Mouse (Mus musculus): Measurements from ENCODE around the gene Faap24. TPM values are rescaled to one million over a fixed set of nuclear protein-coding genes. Genes with fewer than 3 reads are reported as not detected.

Gene Faap24
- 23.6 and 24.8 TPM in 2 replicates for polyA plus RNA-seq (2014; fragmentation: Nextera tagmentation; extraction: Ambion mirVana)

- Histone ChIP-seq H3K36me3 (ENCODE audit: control insufficient read depth, insufficient read depth, low read length) (peaks cover 12% of the 10 kb centered on the region), H3K9ac (ENCODE audit: low read depth, low read length) (peak within 1 kb of the TSS; percentile 66), H3K4me1 (replicated peaks; ENCODE audit: control insufficient read depth, insufficient read depth, low read length) (peaks cover 9% of the 10 kb centered on the region), H3K27me3 (ENCODE audit: control insufficient read depth, insufficient read depth, low read length) (no peaks in the 10 kb centered on the region), H3K4me3 (ENCODE audit: low read depth, low read length) (peak within 1 kb of the TSS; percentile 74), H3K4me2 (replicated peaks; ENCODE audit: low read depth, low read length) (peak within 1 kb of the TSS; percentile 68), H3K9me3 (ENCODE audit: control insufficient read depth, low read length) (no peaks in the 10 kb centered on the region), H3K27ac (ENCODE audit: low read depth, low read length) (0 out of 2 replicates have a peak within 1 kb of the TSS, but pooled peaks have one; percentile 30)
- ATAC-seq (ENCODE audit: low FRiP score) (peak; percentile 99), DNase-seq (ENCODE audit: low spot score) (peak; percentile 99)
- under 1% methylated on average over 28 of the region's 28 CpGs for WGBS
These were observed at the start of gene Faap24, which contains the start of gene Cep89 for GRCm38 (mm10) chr7:35396542-35397168. Faap24 (minus strand) TSS chr7:35396836. Cep89 (plus strand) TSS chr7:35397035.

GRCm38 (mm10) chr7:35435266-35435665 is 38.6 kb upstream of the Faap24 start:
- no peak overlapping the region for H3K9ac ChIP-seq (ENCODE audit: low read depth, low read length)
- no peaks in the 10 kb centered on the region for H3K4me1 ChIP-seq (replicated peaks; ENCODE audit: control insufficient read depth, insufficient read depth, low read length)
- DNase-seq (ENCODE audit: low spot score) (no peak), ATAC-seq (ENCODE audit: low FRiP score) (no peak)
- no peak overlapping the region for H3K4me2 ChIP-seq (replicated peaks; ENCODE audit: low read depth, low read length)
- H3K27ac ChIP-seq (ENCODE audit: low read depth, low read length), result no peak overlapping the region
- no peaks in the 10 kb centered on the region for H3K9me3 ChIP-seq (ENCODE audit: control insufficient read depth, low read length)
- H3K27me3 ChIP-seq (ENCODE audit: control insufficient read depth, insufficient read depth, low read length), result no peaks in the 10 kb centered on the region
- WGBS, result 76% methylated on average over 9 of the region's 9 CpGs
- H3K4me3 ChIP-seq (ENCODE audit: low read depth, low read length), result no peak overlapping the region
- H3K36me3 ChIP-seq (ENCODE audit: control insufficient read depth, insufficient read depth, low read length), result peaks cover 15% of the 10 kb centered on the region; the same call in 1 of the 2 replicates

- no peak overlapping the region for H3K4me3 ChIP-seq (ENCODE audit: low read depth, low read length)
- H3K9ac ChIP-seq (ENCODE audit: low read depth, low read length), result no peak overlapping the region
- ATAC-seq (ENCODE audit: low FRiP score), result no peak
- peaks cover 17% of the 10 kb centered on the region; the same call in 1 of the 2 replicates for H3K36me3 ChIP-seq (ENCODE audit: control insufficient read depth, insufficient read depth, low read length)
- no peak for DNase-seq (ENCODE audit: low spot score)
- H3K27me3 ChIP-seq (ENCODE audit: control insufficient read depth, insufficient read depth, low read length), result no peaks in the 10 kb centered on the region
- no peaks in the 10 kb centered on the region for H3K4me1 ChIP-seq (replicated peaks; ENCODE audit: control insufficient read depth, insufficient read depth, low read length)
- H3K9me3 ChIP-seq (ENCODE audit: control insufficient read depth, low read length), result no peaks in the 10 kb centered on the region
- WGBS, result 97% methylated on average over 10 of the region's 10 CpGs
- no peak overlapping the region for H3K27ac ChIP-seq (ENCODE audit: low read depth, low read length)
- H3K4me2 ChIP-seq (replicated peaks; ENCODE audit: low read depth, low read length), result no peak overlapping the region
These were observed 31.5 kb upstream of the Faap24 start for GRCm38 (mm10) chr7:35428146-35428545.

GRCm38 (mm10) chr7:35423071-35423470 is 26.4 kb upstream of the Faap24 start:
- Histone ChIP-seq H3K9me3 (ENCODE audit: control insufficient read depth, low read length) (no peaks in the 10 kb centered on the region), H3K27me3 (ENCODE audit: control insufficient read depth, insufficient read depth, low read length) (no peaks in the 10 kb centered on the region), H3K4me2 (replicated peaks; ENCODE audit: low read depth, low read length) (no peak overlapping the region), H3K9ac (ENCODE audit: low read depth, low read length) (no peak overlapping the region), H3K4me3 (ENCODE audit: low read depth, low read length) (no peak overlapping the region), H3K4me1 (replicated peaks; ENCODE audit: control insufficient read depth, insufficient read depth, low read length) (no peaks in the 10 kb centered on the region), H3K36me3 (ENCODE audit: control insufficient read depth, insufficient read depth, low read length) (peaks cover 10% of the 10 kb centered on the region), H3K27ac (ENCODE audit: low read depth, low read length) (no peak overlapping the region)
- ATAC-seq (ENCODE audit: low FRiP score) (no peak), DNase-seq (ENCODE audit: low spot score) (no peak)
- 92% methylated on average over 10 of the region's 10 CpGs for WGBS

GRCm38 (mm10) chr7:35416654-35416948 is 20.0 kb upstream of the Faap24 start:
- H3K4me3 ChIP-seq (ENCODE audit: low read depth, low read length), result no peak overlapping the region
- H3K27me3 ChIP-seq (ENCODE audit: control insufficient read depth, insufficient read depth, low read length), result no peaks in the 10 kb centered on the region
- no peak for ATAC-seq (ENCODE audit: low FRiP score)
- no peak overlapping the region for H3K9ac ChIP-seq (ENCODE audit: low read depth, low read length)
- H3K4me1 ChIP-seq (replicated peaks; ENCODE audit: control insufficient read depth, insufficient read depth, low read length), result no peaks in the 10 kb centered on the region
- no peak for DNase-seq (ENCODE audit: low spot score)
- no peak overlapping the region for H3K4me2 ChIP-seq (replicated peaks; ENCODE audit: low read depth, low read length)
- H3K9me3 ChIP-seq (ENCODE audit: control insufficient read depth, low read length), result no peaks in the 10 kb centered on the region
- no peak overlapping the region for H3K27ac ChIP-seq (ENCODE audit: low read depth, low read length)
- H3K36me3 ChIP-seq (ENCODE audit: control insufficient read depth, insufficient read depth, low read length), result peaks cover 5% of the 10 kb centered on the region
- WGBS, result 88% methylated on average over 5 of the region's 5 CpGs

- Histone ChIP-seq H3K9me3 (ENCODE audit: control insufficient read depth, low read length) (no peaks in the 10 kb centered on the region), H3K27ac (ENCODE audit: low read depth, low read length) (no peak overlapping the region), H3K4me3 (ENCODE audit: low read depth, low read length) (no peak overlapping the region), H3K9ac (ENCODE audit: low read depth, low read length) (no peak overlapping the region), H3K36me3 (ENCODE audit: control insufficient read depth, insufficient read depth, low read length) (0 out of 2 replicates have a peak, but pooled peaks cover 2% of the 10 kb centered on the region), H3K4me1 (replicated peaks; ENCODE audit: control insufficient read depth, insufficient read depth, low read length) (no peaks in the 10 kb centered on the region), H3K27me3 (ENCODE audit: control insufficient read depth, insufficient read depth, low read length) (no peaks in the 10 kb centered on the region), H3K4me2 (replicated peaks; ENCODE audit: low read depth, low read length) (no peak overlapping the region)
- no peak for DNase-seq (ENCODE audit: low spot score)
- ATAC-seq (ENCODE audit: low FRiP score), result no peak
- WGBS, result 80% methylated on average over 9 of the region's 9 CpGs
These were observed 19.4 kb upstream of the Faap24 start for GRCm38 (mm10) chr7:35415801-35416653.

- Histone ChIP-seq H3K27ac (ENCODE audit: low read depth, low read length) (no peak overlapping the region), H3K27me3 (ENCODE audit: control insufficient read depth, insufficient read depth, low read length) (no peaks in the 10 kb centered on the region), H3K9me3 (ENCODE audit: control insufficient read depth, low read length) (no peaks in the 10 kb centered on the region), H3K4me3 (ENCODE audit: low read depth, low read length) (no peak overlapping the region), H3K36me3 (ENCODE audit: control insufficient read depth, insufficient read depth, low read length) (0 out of 2 replicates have a peak, but pooled peaks cover 2% of the 10 kb centered on the region), H3K9ac (ENCODE audit: low read depth, low read length) (no peak overlapping the region), H3K4me2 (replicated peaks; ENCODE audit: low read depth, low read length) (no peak overlapping the region), H3K4me1 (replicated peaks; ENCODE audit: control insufficient read depth, insufficient read depth, low read length) (no peaks in the 10 kb centered on the region)
- DNase-seq (ENCODE audit: low spot score) (no peak), ATAC-seq (ENCODE audit: low FRiP score) (no peak)
- 64% methylated on average over 5 of the region's 5 CpGs for WGBS
These were observed 18.6 kb upstream of the Faap24 start for GRCm38 (mm10) chr7:35415226-35415625.

- H3K27me3 ChIP-seq (ENCODE audit: control insufficient read depth, insufficient read depth, low read length), result no peaks in the 10 kb centered on the region
- no peak overlapping the region for H3K4me2 ChIP-seq (replicated peaks; ENCODE audit: low read depth, low read length)
- no peak overlapping the region for H3K4me3 ChIP-seq (ENCODE audit: low read depth, low read length)
- H3K9me3 ChIP-seq (ENCODE audit: control insufficient read depth, low read length), result no peaks in the 10 kb centered on the region
- peaks cover 6% of the 10 kb centered on the region for H3K4me1 ChIP-seq (replicated peaks; ENCODE audit: control insufficient read depth, insufficient read depth, low read length)
- H3K9ac ChIP-seq (ENCODE audit: low read depth, low read length), result no peak overlapping the region
- no peak overlapping the region for H3K27ac ChIP-seq (ENCODE audit: low read depth, low read length)
- DNase-seq (ENCODE audit: low spot score) (no peak), ATAC-seq (ENCODE audit: low FRiP score) (no peak)
- 72% methylated on average over 4 of the region's 4 CpGs for WGBS
- H3K36me3 ChIP-seq (ENCODE audit: control insufficient read depth, insufficient read depth, low read length), result peaks cover 9% of the 10 kb centered on the region
These were observed 4.5 kb upstream of the Faap24 start for GRCm38 (mm10) chr7:35401169-35401568.
